Mouse (Mus musculus) myocyte (in vitro differentiated cells): ENCODE data around the gene Syn3.

Source experiments
- CEBPB ChIP-seq: IDR thresholded peaks from 2 replicates; pipeline ENCODE4 v1.6.1; 2011; ENCODE audit warnings: mild to moderate bottlenecking, moderate library complexity; ENCODE audit not compliant: poor library complexity, insufficient read depth, severe bottlenecking
- E2F4 ChIP-seq: IDR thresholded peaks from one replicate; pipeline ENCODE4 v1.6.1; 2011; ENCODE audit warnings: mild to moderate bottlenecking, control low read depth, moderate library complexity; ENCODE audit not compliant: insufficient read depth
- MAX ChIP-seq: IDR thresholded peaks from one replicate; pipeline ENCODE4 v1.6.1; 2011; ENCODE audit warnings: low read depth, mild to moderate bottlenecking, control low read depth
- MYOD1 ChIP-seq, 3 experiments: IDR thresholded peaks; one replicate each; pipeline ENCODE4 v1.6.1; 2011; ENCODE audit warnings: control low read depth in 2 of 3, low read depth in 2 of 3, mild to moderate bottlenecking in 2 of 3, moderate library complexity in 1 of 3; ENCODE audit not compliant: insufficient read length in 2 of 3, control insufficient read depth in 1 of 3
- MYOG ChIP-seq, 3 experiments: IDR thresholded peaks; one replicate each; pipeline ENCODE4 v1.6.1; 2011; ENCODE audit warnings: control low read depth in 2 of 3, low read depth in 2 of 3, mild to moderate bottlenecking in 2 of 3; ENCODE audit not compliant: insufficient read length in 2 of 3, control insufficient read depth in 1 of 3, insufficient read depth in 1 of 3
- POLR2A ChIP-seq: IDR thresholded peaks from one replicate; pipeline ENCODE4 v1.6.1; 2011; ENCODE audit warnings: low read depth, mild to moderate bottlenecking, control low read depth, moderate library complexity; ENCODE audit not compliant: insufficient read length
- POLR2AphosphoS2 ChIP-seq: IDR thresholded peaks from one replicate; pipeline ENCODE4 v1.6.1; 2011; ENCODE audit warnings: low read depth, control low read depth; ENCODE audit not compliant: insufficient read length
- REST ChIP-seq: IDR thresholded peaks from one replicate; pipeline ENCODE4 v1.6.1; 2011; ENCODE audit warnings: mild to moderate bottlenecking, control low read depth, moderate library complexity; ENCODE audit not compliant: insufficient read depth, insufficient read length
- SRF ChIP-seq: IDR thresholded peaks from one replicate; pipeline ENCODE4 v1.6.1; 2011; ENCODE audit warnings: low read depth; ENCODE audit not compliant: control insufficient read depth, insufficient read length
- TCF12 ChIP-seq: IDR thresholded peaks from one replicate; pipeline ENCODE4 v1.6.1; 2011; ENCODE audit warnings: mild to moderate bottlenecking, control low read depth; ENCODE audit not compliant: poor library complexity, insufficient read depth, severe bottlenecking
- USF1 ChIP-seq: IDR thresholded peaks from one replicate; pipeline ENCODE4 v1.6.1; 2011; ENCODE audit warnings: low read depth, mild to moderate bottlenecking, control low read depth, moderate library complexity

GRCm38 (mm10) chr10:86023149-86023548 is 475.5 kb downstream of the Syn3 start:
- TF ChIP-seq POLR2A: no peak
- no peak for TF ChIP-seq MAX
- TF ChIP-seq USF1: no peak
- TF ChIP-seq TCF12: no peak
- no peak for TF ChIP-seq E2F4
- TF ChIP-seq POLR2AphosphoS2: no peak
- TF ChIP-seq MYOD1 (IDR thresholded peaks at IDR 0.05; ENCODE audit: control insufficient read depth in 1 of 3, insufficient read length in 2 of 3, low read depth in 2 of 3): no peak
- TF ChIP-seq SRF: no peak
- no peak for TF ChIP-seq CEBPB
- no peak for TF ChIP-seq MYOG (IDR thresholded peaks at IDR 0.05; ENCODE audit: control insufficient read depth in 1 of 3, insufficient read depth in 1 of 3, insufficient read length in 2 of 3, low read depth in 2 of 3)
- no peak for TF ChIP-seq REST
